Mouse (Mus musculus) limb, embryonic 10.5 days (tissue): ENCODE measurements around the gene Ndufs6. TPM values are rescaled to one million over a fixed set of nuclear protein-coding genes. Genes with fewer than 3 reads are reported as not detected.

Experiments used
- DNase-seq: peaks from one replicate; pipeline ENCODE4 v3.0.0-alpha.2; 2017; ENCODE audit warnings: low spot score
- H3K27ac ChIP-seq: fragments of 300-500 bp; sonication (generic); 2 replicates; pipeline ENCODE4 v1.5.1; 2016; ENCODE audit warnings: mild to moderate bottlenecking
- H3K27me3 ChIP-seq: fragments of 300-500 bp; sonication (generic); 2 replicates; pipeline ENCODE4 v1.6.1; 2016; ENCODE audit warnings: low read depth, mild to moderate bottlenecking; ENCODE audit not compliant: poor library complexity, severe bottlenecking
- H3K36me3 ChIP-seq: fragments of 300-500 bp; sonication (generic); 2 replicates; pipeline ENCODE4 v1.6.1; 2016; ENCODE audit warnings: mild to moderate bottlenecking, moderate library complexity
- H3K4me1 ChIP-seq: fragments of 300-500 bp; sonication (generic); 2 replicates; pipeline ENCODE4 v1.6.1; 2016
- H3K4me3 ChIP-seq: fragments of 300-500 bp; sonication (generic); 2 replicates; pipeline ENCODE4 v1.5.1; 2016; ENCODE audit warnings: mild to moderate bottlenecking, moderate library complexity
- H3K9me3 ChIP-seq: fragments of 300-500 bp; sonication (generic); replicated peaks from 2 replicates; pipeline ENCODE4 v1.6.1; 2016; ENCODE audit warnings: mild to moderate bottlenecking
- WGBS: fragments of 180-500 bp; shearing (Covaris S2); methylation state at CpG from one replicate; pipeline ENCODE4 v1.1.7; 2016; 5-methylcytosine and 5-hydroxymethylcytosine counted together
- polyA plus RNA-seq: library from polyadenylated mRNA; unstranded; fragments of >200 nt; fragmentation: Nextera tagmentation; extraction: Ambion mirVana; gene quantifications from 2 replicates; pipeline ENCODE4 v1.2.1, GENCODE M21; 2016

Gene Ndufs6
- polyA plus RNA-seq, 1 experiment from 2014 or later: 399 TPM

DNA sequence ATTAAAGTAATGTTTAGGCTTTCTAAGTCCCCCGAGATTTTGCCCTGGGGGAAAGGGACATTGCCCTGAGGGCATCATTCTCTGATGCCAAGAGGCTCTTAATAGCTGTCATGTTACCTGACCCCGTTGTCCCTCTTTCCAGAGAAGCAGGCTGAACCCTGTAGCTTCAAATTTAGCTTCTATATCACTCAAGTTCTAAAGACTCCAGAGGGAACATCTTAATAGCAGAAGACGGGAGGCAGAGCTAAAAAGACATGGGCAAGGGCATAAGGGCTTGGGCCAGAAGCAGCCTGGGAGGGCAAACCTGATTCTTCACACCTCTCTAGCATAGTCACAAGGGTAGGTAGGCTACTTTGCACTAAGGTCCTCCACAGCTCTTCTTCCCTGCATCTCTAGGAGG is 58.5 kb downstream of the Ndufs6 start:
- H3K4me3 ChIP-seq: no peak overlapping the region
- WGBS: 14% methylated on average over 3 of the region's 3 CpGs

More for the DNA sequence above, 58.5 kb downstream of the Ndufs6 start:
- DNase-seq: no peak
- Histone ChIP-seq H3K27me3 (peaks cover 100% of the 10 kb centered on the region), H3K36me3 (no peaks in the 10 kb centered on the region), H3K9me3 (no peaks in the 10 kb centered on the region), H3K4me1 (peaks cover 38% of the 10 kb centered on the region), H3K27ac (no peak overlapping the region)

Other genes starting within 250 kb of the Ndufs6 start
- 2.3 and 3.8 TPM in 2 replicates for gene Irx4, start 68.1 kb downstream of the Ndufs6 start, polyA plus RNA-seq
- gene Mrpl36, start within 50 bp of the Ndufs6 start, polyA plus RNA-seq: 94.1 and 101 TPM in 2 replicates
- 51.5 and 56.7 TPM in 2 replicates for gene Lpcat1, start 138.7 kb upstream of the Ndufs6 start, polyA plus RNA-seq
- not detected in 2 replicates for gene Slc6a3, start 208.2 kb upstream of the Ndufs6 start, polyA plus RNA-seq